Mouse (Mus musculus) neural tube, embryonic 11.5 days (tissue): ENCODE results near the gene Cd34. TPM values are rescaled to one million over a fixed set of nuclear protein-coding genes. Genes with fewer than 3 reads are reported as not detected.
A peak's percentile ranks its signal among the peaks of the same experiment; 100 is the strongest.

Experiments
- ATAC-seq: fragments of 200-750 bp; cut with Nextera tagmentation; 2 replicates; pipeline ENCODE4 v1.8.0; 2017; ENCODE audit warnings: moderate number of reproducible peaks, mild to moderate bottlenecking, moderate TSS enrichment, moderate library complexity; ENCODE audit not compliant: insufficient read depth, low FRiP score, low TSS enrichment
- DNase-seq: peaks from one replicate; pipeline ENCODE4 v3.0.0-alpha.2; 2015; ENCODE audit warnings: low spot score
- H3K27ac ChIP-seq: fragments of 300-500 bp; sonication (generic); 2 replicates; pipeline ENCODE4 v1.5.1; 2014; ENCODE audit warnings: low read depth, mild to moderate bottlenecking, low read length
- H3K27me3 ChIP-seq: fragments of 300-500 bp; sonication (generic); 2 replicates; pipeline ENCODE4 v1.6.1; 2014; ENCODE audit warnings: mild to moderate bottlenecking, low read length, mixed read lengths; ENCODE audit not compliant: control insufficient read depth, insufficient read depth
- H3K36me3 ChIP-seq: fragments of 300-500 bp; sonication (generic); 2 replicates; pipeline ENCODE4 v1.6.1; 2014; ENCODE audit warnings: mild to moderate bottlenecking, low read length, moderate library complexity, mixed read lengths; ENCODE audit not compliant: control insufficient read depth, insufficient read depth
- H3K4me1 ChIP-seq: fragments of 300-500 bp; sonication (generic); 2 replicates; pipeline ENCODE4 v1.6.1; 2014; ENCODE audit warnings: low read length, mixed read lengths; ENCODE audit not compliant: control insufficient read depth, insufficient read depth
- H3K4me2 ChIP-seq: fragments of 300-500 bp; sonication (generic); 2 replicates; pipeline ENCODE4 v1.6.1; 2014; ENCODE audit warnings: low read depth, mild to moderate bottlenecking, moderate library complexity
- H3K4me3 ChIP-seq: fragments of 300-500 bp; sonication (generic); 2 replicates; pipeline ENCODE4 v1.5.1; 2014; ENCODE audit warnings: low read depth, low read length
- H3K9ac ChIP-seq: fragments of 300-500 bp; sonication (generic); 2 replicates; pipeline ENCODE4 v1.6.1; 2014; ENCODE audit warnings: mild to moderate bottlenecking, low read length
- H3K9me3 ChIP-seq: fragments of 300-500 bp; sonication (generic); 2 replicates; pipeline ENCODE4 v1.6.1; 2016; ENCODE audit warnings: low read length; ENCODE audit not compliant: control insufficient read depth
- WGBS: fragments of 180-500 bp; shearing (Covaris S2); extraction: QIAGEN DNeasy Blood & Tissue Kit; methylation state at CpG from one replicate; pipeline ENCODE4 v1.1.7; 2014; 5-methylcytosine and 5-hydroxymethylcytosine counted together
- polyA plus RNA-seq: library from polyadenylated mRNA; unstranded; fragments of >200 nt; fragmentation: Nextera tagmentation; extraction: Ambion mirVana; gene quantifications from 2 replicates; pipeline ENCODE4 v1.2.1, GENCODE M21; 2014

Cd34 gene
- polyA plus RNA-seq, 1 experiment from 2014 or later, result 67.0 TPM

DNA sequence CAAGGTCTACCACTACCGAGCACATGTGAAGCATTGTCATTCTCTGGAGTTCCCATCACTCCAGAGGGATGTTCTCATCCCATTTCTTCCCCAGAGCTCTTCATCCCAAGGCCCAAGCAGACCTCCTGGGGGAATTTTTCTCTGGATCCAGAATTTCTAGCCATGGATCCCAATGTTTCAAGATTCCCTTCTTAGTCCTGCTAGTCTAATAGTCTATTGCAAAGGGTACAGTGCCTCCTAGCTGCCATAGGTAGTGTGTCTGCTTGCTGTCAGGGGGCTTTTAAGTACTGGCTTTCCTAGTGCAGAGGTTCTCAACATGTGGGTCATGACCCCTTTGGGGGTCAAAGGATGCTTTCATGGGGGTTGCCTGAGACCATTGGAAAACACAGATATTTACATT, 14.3 kb downstream of the Cd34 start:
- Histone ChIP-seq H3K27me3 (no peaks in the 10 kb centered on the region), H3K4me1 (no peaks in the 10 kb centered on the region), H3K9ac (no peak overlapping the region), H3K4me2 (no peak overlapping the region), H3K9me3 (no peaks in the 10 kb centered on the region), H3K27ac (no peak overlapping the region), H3K36me3 (no peaks in the 10 kb centered on the region), H3K4me3 (no peak overlapping the region)
- WGBS, result 86% methylated on average over 1 of the region's 1 CpGs
- ATAC-seq, result no peak
- no peak for DNase-seq

- Histone ChIP-seq H3K9ac (no peak overlapping the region), H3K4me1 (no peaks in the 10 kb centered on the region), H3K27me3 (no peaks in the 10 kb centered on the region), H3K4me3 (no peak overlapping the region), H3K27ac (no peak overlapping the region), H3K4me2 (no peak overlapping the region), H3K36me3 (no peaks in the 10 kb centered on the region), H3K9me3 (no peaks in the 10 kb centered on the region)
- DNase-seq (no peak), ATAC-seq (no peak)
Measured at GRCm38 (mm10) chr1:194954694-194955093, 16.1 kb downstream of the Cd34 start.

DNA sequence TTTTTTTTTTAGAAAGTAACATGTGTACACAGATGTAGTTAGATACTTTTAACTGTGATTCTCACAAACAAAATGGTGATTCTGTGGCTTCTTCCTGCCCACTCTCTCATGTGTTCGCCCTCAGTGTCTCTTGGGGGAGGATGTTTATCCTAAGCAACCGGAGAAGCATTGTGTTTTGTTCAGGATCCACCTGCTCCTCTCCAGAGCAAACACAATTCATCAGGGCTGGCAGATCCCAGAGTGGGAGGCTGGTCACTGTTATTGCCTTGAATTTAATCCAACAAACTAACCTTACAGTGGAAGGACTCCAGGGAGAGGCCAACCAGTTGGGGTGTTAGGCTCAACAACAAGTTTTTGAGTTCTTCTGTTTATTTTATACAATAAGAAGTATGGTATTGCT, 17.1 kb downstream of the Cd34 start:
- no peak overlapping the region for H3K9ac ChIP-seq
- H3K4me3 ChIP-seq, result no peak overlapping the region
- H3K27me3 ChIP-seq, result no peaks in the 10 kb centered on the region
- 47% methylated on average over 2 of the region's 2 CpGs for WGBS
- no peaks in the 10 kb centered on the region for H3K4me1 ChIP-seq
- no peak overlapping the region for H3K27ac ChIP-seq
- H3K9me3 ChIP-seq, result no peaks in the 10 kb centered on the region
- no peaks in the 10 kb centered on the region for H3K36me3 ChIP-seq
- ATAC-seq (no peak), DNase-seq (no peak)
- no peak overlapping the region for H3K4me2 ChIP-seq

GRCm38 (mm10) chr1:194957021-194957420, 18.4 kb downstream of the Cd34 start:
- H3K27ac ChIP-seq, result no peak overlapping the region
- 91% methylated on average over 2 of the region's 2 CpGs for WGBS

GRCm38 (mm10) chr1:194962181-194962580, 23.6 kb downstream of the Cd34 start:
- no peaks in the 10 kb centered on the region for H3K36me3 ChIP-seq
- ATAC-seq, result peak; percentile 72; the same call in 1 of the 2 replicates
- H3K4me2 ChIP-seq, result no peak overlapping the region
- H3K4me1 ChIP-seq, result no peaks in the 10 kb centered on the region
- no peak overlapping the region for H3K9ac ChIP-seq
- H3K27me3 ChIP-seq, result no peaks in the 10 kb centered on the region
- H3K27ac ChIP-seq, result no peak overlapping the region
- peak; percentile 67 for DNase-seq
- WGBS, result 39% methylated on average over 5 of the region's 5 CpGs
- H3K4me3 ChIP-seq, result no peak overlapping the region
- no peaks in the 10 kb centered on the region for H3K9me3 ChIP-seq

More at GRCm38 (mm10) chr1:194957021-194957420, 18.4 kb downstream of the Cd34 start:
- Histone ChIP-seq H3K27me3 (no peaks in the 10 kb centered on the region), H3K4me2 (no peak overlapping the region), H3K4me3 (no peak overlapping the region), H3K4me1 (no peaks in the 10 kb centered on the region), H3K9me3 (no peaks in the 10 kb centered on the region), H3K36me3 (no peaks in the 10 kb centered on the region), H3K9ac (no peak overlapping the region)
- DNase-seq (no peak), ATAC-seq (no peak)

DNA sequence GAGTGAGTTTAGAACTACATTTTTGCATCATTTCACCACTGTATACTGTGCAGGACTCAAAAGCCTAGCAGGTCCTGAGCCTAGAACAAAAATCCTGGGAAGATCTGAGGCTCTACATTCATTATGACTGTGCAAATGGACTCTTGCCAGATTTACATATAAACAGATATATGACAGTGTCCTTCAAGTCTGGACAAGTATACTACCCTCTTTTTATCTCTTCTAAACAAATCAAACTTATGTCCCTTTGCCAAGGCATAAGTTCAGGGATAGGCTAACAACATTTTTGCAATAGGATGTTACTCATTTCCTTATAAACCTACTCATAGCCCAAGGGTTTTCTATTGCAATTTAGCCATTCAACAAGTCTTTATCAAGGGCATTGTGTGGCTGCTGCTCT, 24.1 kb downstream of the Cd34 start:
- DNase-seq (no peak), ATAC-seq (no peak)
- H3K4me3 ChIP-seq, result no peak overlapping the region
- H3K4me1 ChIP-seq, result no peaks in the 10 kb centered on the region
- no peaks in the 10 kb centered on the region for H3K27me3 ChIP-seq
- no peak overlapping the region for H3K27ac ChIP-seq
- no peak overlapping the region for H3K9ac ChIP-seq
- no peak overlapping the region for H3K4me2 ChIP-seq
- no peaks in the 10 kb centered on the region for H3K36me3 ChIP-seq
- no peaks in the 10 kb centered on the region for H3K9me3 ChIP-seq

DNA sequence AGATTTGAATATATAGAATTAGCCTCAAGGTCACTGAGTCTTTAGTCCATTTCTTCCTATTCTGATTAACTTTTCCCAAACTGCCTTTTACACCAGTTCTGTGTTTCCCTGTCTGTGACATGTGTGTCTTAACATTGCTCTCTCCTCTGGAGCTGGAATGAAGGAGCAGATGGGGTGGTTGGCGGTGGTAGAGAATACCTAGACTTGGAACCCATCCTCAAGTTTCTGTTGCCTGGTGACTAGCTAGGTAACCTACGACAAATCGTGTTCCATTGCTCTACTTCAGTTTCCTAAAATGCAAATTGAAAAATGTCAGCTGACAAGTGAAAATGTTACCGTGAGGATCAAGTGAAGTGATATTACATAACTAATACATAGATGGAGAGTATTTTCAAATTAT, 33.4 kb downstream of the Cd34 start:
- Histone ChIP-seq H3K27me3 (no peaks in the 10 kb centered on the region), H3K4me2 (no peak overlapping the region), H3K27ac (no peak overlapping the region), H3K9ac (no peak overlapping the region), H3K4me1 (peaks cover under 1% of the 10 kb centered on the region; the same call in 1 of the 2 replicates), H3K4me3 (no peak overlapping the region), H3K9me3 (no peaks in the 10 kb centered on the region), H3K36me3 (no peaks in the 10 kb centered on the region)
- 88% methylated on average over 4 of the region's 4 CpGs for WGBS
- ATAC-seq (no peak), DNase-seq (no peak)

DNA sequence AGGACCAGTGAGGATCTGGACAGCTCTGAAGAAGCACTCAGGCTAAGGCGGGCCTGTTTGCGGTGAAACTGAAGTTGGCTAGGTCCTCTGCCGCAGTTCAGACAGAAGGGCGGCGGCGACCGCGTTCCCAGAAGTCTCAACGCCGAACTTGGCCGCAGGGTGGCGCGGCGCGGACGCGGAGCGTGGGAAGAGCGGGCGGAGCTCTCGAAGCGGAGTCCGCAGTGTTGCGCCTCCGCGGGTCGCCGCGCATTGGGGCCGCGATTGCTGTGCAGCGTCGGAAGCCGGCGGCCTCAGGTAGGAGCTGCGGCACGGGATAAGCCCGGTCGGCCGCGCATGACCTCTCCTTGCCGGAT, 37.5 kb downstream of the Cd34 start:
- WGBS, result 1% methylated on average over 42 of the region's 42 CpGs
- Histone ChIP-seq H3K9me3 (no peaks in the 10 kb centered on the region), H3K36me3 (no peaks in the 10 kb centered on the region), H3K4me1 (peaks cover 5% of the 10 kb centered on the region; the same call in 1 of the 2 replicates), H3K27me3 (no peaks in the 10 kb centered on the region), H3K4me3 (peak overlapping the region; percentile 70), H3K4me2 (peak overlapping the region; percentile 95), H3K9ac (peak overlapping the region; percentile 67), H3K27ac (0 out of 2 replicates have a peak overlapping the region, but pooled peaks have one; percentile 27)
- DNase-seq, result peak; percentile 91
- ATAC-seq, result peak; percentile 91

DNA sequence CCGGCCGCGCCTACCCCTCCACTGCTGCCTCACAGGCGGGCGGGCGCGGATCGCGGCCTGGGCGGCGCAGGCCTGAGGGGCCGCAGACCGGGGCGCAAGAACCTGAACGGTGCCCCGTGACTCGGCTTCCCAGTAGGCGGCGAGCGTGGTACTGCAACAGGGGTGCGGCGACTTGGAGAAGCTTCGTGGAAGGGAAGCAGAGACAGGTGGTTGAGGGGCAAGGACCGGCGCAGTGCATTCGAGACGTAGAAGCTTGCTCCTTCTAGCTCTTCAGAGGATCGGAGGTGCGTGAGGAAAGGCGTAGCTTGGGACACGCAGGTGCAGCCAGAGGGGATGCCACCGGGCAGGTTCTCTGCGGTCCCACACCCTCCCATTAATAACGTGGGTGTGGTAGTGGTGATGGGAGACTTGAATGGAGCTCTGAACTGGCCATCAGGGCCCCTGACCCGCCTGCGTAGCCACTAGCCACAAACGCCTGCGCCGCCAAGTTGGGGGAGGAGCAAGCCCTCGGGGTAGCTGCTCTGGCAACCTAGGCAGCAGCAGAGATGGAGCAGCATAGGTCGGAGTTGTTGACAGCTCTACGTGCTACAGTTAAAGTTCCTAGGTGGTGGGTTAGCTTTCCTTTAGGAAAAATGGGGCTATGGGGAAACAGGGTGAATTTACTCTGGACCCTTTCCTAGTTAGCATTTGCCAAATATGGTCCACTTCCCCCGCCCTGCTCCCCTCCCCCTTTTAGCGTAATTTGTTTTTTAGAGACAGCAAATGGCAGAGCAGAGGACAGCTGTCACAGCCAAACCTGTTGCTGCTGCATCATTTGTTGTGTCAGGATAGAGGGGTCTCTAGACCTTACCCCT, 38.1 kb downstream of the Cd34 start:
- Histone ChIP-seq H3K4me1 (peaks cover 5% of the 10 kb centered on the region; the same call in 1 of the 2 replicates), H3K9ac (peak overlapping the region; percentile 67), H3K27ac (0 out of 2 replicates have a peak overlapping the region, but pooled peaks have one; percentile 27), H3K4me3 (peak overlapping the region; percentile 70), H3K36me3 (no peaks in the 10 kb centered on the region), H3K4me2 (peak overlapping the region; percentile 95), H3K27me3 (no peaks in the 10 kb centered on the region), H3K9me3 (no peaks in the 10 kb centered on the region)
- WGBS, result 1% methylated on average over 44 of the region's 44 CpGs
- DNase-seq (peak; percentile 79), ATAC-seq (peak; percentile 90)
